Mouse (Mus musculus): ENCODE data around the gene Smarca5. TPM values are rescaled to one million over a fixed set of nuclear protein-coding genes. Genes with fewer than 3 reads are reported as not detected.

Gene Smarca5
- polyA plus RNA-seq, 1 experiment from 2014 or later = 28.3 TPM

GRCm38 (mm10) chr8:80738388-80739154, 726 bp downstream of the Smarca5 start:
- Histone ChIP-seq H3K4me2 (replicated peaks; ENCODE audit: low read depth) (peak overlapping the region; percentile 93), H3K9me3 (ENCODE audit: control insufficient read depth, low read length) (no peaks in the 10 kb centered on the region), H3K36me3 (ENCODE audit: control insufficient read depth, insufficient read depth, low read length) (no peaks in the 10 kb centered on the region), H3K27me3 (ENCODE audit: control insufficient read depth, insufficient read depth, low read length) (no peaks in the 10 kb centered on the region), H3K27ac (replicated peaks) (peak overlapping the region; percentile 97), H3K4me1 (replicated peaks; ENCODE audit: control insufficient read depth, insufficient read depth) (0 out of 2 replicates have a peak, but pooled peaks cover 2% of the 10 kb centered on the region), H3K9ac (ENCODE audit: low read length) (peak overlapping the region; percentile 87), H3K4me3 (ENCODE audit: low read depth, low read length) (peak overlapping the region; percentile 82)
- peak; percentile 63 for ATAC-seq (ENCODE audit: low FRiP score, low TSS enrichment)
- DNase-seq (ENCODE audit: low spot score) = peak; percentile 48
- WGBS = under 1% methylated on average over 52 of the region's 84 CpGs
- TF ChIP-seq CTCF (IDR thresholded peaks at IDR 0.05; ENCODE audit: low read depth) (0 out of 2 replicates have a peak, but pooled peaks have one; percentile 4), EP300 (optimal IDR thresholded peaks at IDR 0.05) (no peak)

GRCm38 (mm10) chr8:80738046-80738387, 1.3 kb downstream of the Smarca5 start:
- H3K27me3 ChIP-seq (ENCODE audit: control insufficient read depth, insufficient read depth, low read length) = no peaks in the 10 kb centered on the region
- H3K4me1 ChIP-seq (replicated peaks; ENCODE audit: control insufficient read depth, insufficient read depth) = 0 out of 2 replicates have a peak, but pooled peaks cover 2% of the 10 kb centered on the region
- H3K9me3 ChIP-seq (ENCODE audit: control insufficient read depth, low read length) = no peaks in the 10 kb centered on the region
- H3K9ac ChIP-seq (ENCODE audit: low read length) = peak overlapping the region; percentile 87
- 2% methylated on average over 5 of the region's 5 CpGs for WGBS
- H3K36me3 ChIP-seq (ENCODE audit: control insufficient read depth, insufficient read depth, low read length) = no peaks in the 10 kb centered on the region
- peak overlapping the region; percentile 97 for H3K27ac ChIP-seq (replicated peaks)
- H3K4me2 ChIP-seq (replicated peaks; ENCODE audit: low read depth) = peak overlapping the region; percentile 93
- no peak for ATAC-seq (ENCODE audit: low FRiP score, low TSS enrichment)
- H3K4me3 ChIP-seq (ENCODE audit: low read depth, low read length) = peak overlapping the region; percentile 82
- TF ChIP-seq EP300 (optimal IDR thresholded peaks at IDR 0.05) (no peak), CTCF (IDR thresholded peaks at IDR 0.05; ENCODE audit: low read depth) (no peak)
- no peak for DNase-seq (ENCODE audit: low spot score)

DNA sequence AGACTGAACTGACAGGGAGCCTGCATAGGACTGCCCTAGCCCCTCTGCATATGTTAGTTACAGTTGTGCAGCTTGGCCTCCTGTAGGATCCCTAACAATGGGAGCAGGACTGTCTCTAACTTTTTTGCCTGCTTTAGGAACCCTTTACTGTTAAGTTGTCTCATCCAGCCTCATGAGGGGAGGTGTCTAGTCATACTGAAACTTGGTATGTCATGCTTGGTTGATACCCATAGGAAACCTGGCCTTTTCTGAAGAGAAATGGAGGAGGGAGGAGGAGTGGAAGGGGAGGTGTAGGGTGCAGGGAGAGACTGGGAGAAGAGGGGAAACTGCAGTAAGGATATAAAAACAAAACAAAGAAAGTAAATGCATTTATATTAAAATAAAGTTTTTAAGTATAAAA, 7.0 kb downstream of the Smarca5 start:
- Histone ChIP-seq H3K36me3 (ENCODE audit: control insufficient read depth, insufficient read depth, low read length) (peaks cover 7% of the 10 kb centered on the region), H3K4me2 (replicated peaks; ENCODE audit: low read depth) (no peak overlapping the region), H3K27ac (replicated peaks) (no peak overlapping the region), H3K4me3 (ENCODE audit: low read depth, low read length) (no peak overlapping the region), H3K9ac (ENCODE audit: low read length) (no peak overlapping the region), H3K9me3 (ENCODE audit: control insufficient read depth, low read length) (no peaks in the 10 kb centered on the region), H3K4me1 (replicated peaks; ENCODE audit: control insufficient read depth, insufficient read depth) (no peaks in the 10 kb centered on the region), H3K27me3 (ENCODE audit: control insufficient read depth, insufficient read depth, low read length) (no peaks in the 10 kb centered on the region)
- TF ChIP-seq CTCF (IDR thresholded peaks at IDR 0.05; ENCODE audit: low read depth) = no peak
- TF ChIP-seq EP300 (optimal IDR thresholded peaks at IDR 0.05) = no peak
- ATAC-seq (ENCODE audit: low FRiP score, low TSS enrichment) = no peak
- DNase-seq (ENCODE audit: low spot score) = no peak

- TF ChIP-seq CTCF (IDR thresholded peaks at IDR 0.05; ENCODE audit: low read depth) (no peak), EP300 (optimal IDR thresholded peaks at IDR 0.05) (no peak)
- DNase-seq (ENCODE audit: low spot score) (no peak), ATAC-seq (ENCODE audit: low FRiP score, low TSS enrichment) (no peak)
- no peak overlapping the region for H3K4me3 ChIP-seq (ENCODE audit: low read depth, low read length)
- WGBS = 84% methylated on average over 1 of the region's 1 CpGs
- H3K9me3 ChIP-seq (ENCODE audit: control insufficient read depth, low read length) = no peaks in the 10 kb centered on the region
- peaks cover 7% of the 10 kb centered on the region; the same call in 1 of the 2 replicates for H3K36me3 ChIP-seq (ENCODE audit: control insufficient read depth, insufficient read depth, low read length)
- no peaks in the 10 kb centered on the region for H3K4me1 ChIP-seq (replicated peaks; ENCODE audit: control insufficient read depth, insufficient read depth)
- H3K27ac ChIP-seq (replicated peaks) = no peak overlapping the region
- no peak overlapping the region for H3K4me2 ChIP-seq (replicated peaks; ENCODE audit: low read depth)
- H3K27me3 ChIP-seq (ENCODE audit: control insufficient read depth, insufficient read depth, low read length) = no peaks in the 10 kb centered on the region
- no peak overlapping the region for H3K9ac ChIP-seq (ENCODE audit: low read length)
Observed at GRCm38 (mm10) chr8:80714461-80714860, 24.8 kb downstream of the Smarca5 start.

DNA sequence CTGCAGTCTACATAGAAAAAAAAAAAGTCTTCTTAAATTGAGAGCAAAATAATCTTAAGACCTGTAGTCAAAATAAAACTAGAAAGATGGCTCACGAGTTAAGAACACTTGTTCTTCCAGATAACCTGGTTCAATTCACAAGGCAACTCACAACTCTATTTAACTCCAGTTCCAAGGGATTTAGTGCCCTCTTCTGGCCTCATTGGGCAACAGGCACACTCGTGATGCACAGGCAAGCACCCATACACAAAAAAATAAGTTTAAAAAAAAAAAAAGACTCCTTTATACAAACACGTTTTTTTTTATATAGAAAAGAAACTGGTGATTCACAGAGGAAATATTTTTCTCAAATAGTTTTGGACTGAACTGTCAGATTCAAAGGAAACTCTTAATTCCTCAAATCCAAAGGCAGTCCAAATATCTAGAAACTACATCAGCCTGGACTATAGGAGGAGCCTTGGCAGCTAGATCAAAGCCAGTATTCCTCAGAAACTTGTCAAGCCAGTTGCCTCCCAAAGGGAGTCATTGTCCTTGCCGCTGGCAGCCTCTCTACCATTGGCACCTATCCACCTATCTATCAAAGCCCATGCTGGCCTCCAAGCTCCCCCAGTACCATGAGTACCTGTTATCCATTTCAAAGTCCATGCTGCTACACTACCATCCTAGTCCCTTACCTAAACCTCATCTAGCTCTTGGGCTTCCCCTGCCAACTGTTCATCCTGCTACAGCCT, 28.5 kb downstream of the Smarca5 start:
- TF ChIP-seq CTCF (IDR thresholded peaks at IDR 0.05; ENCODE audit: low read depth) = peak; percentile 62
- no peak for TF ChIP-seq EP300 (optimal IDR thresholded peaks at IDR 0.05)
- Histone ChIP-seq H3K27ac (replicated peaks) (no peak overlapping the region), H3K36me3 (ENCODE audit: control insufficient read depth, insufficient read depth, low read length) (peaks cover 11% of the 10 kb centered on the region), H3K9me3 (ENCODE audit: control insufficient read depth, low read length) (no peaks in the 10 kb centered on the region), H3K4me2 (replicated peaks; ENCODE audit: low read depth) (no peak overlapping the region), H3K27me3 (ENCODE audit: control insufficient read depth, insufficient read depth, low read length) (no peaks in the 10 kb centered on the region), H3K4me1 (replicated peaks; ENCODE audit: control insufficient read depth, insufficient read depth) (no peaks in the 10 kb centered on the region), H3K4me3 (ENCODE audit: low read depth, low read length) (no peak overlapping the region), H3K9ac (ENCODE audit: low read length) (no peak overlapping the region)
- ATAC-seq (ENCODE audit: low FRiP score, low TSS enrichment) (no peak), DNase-seq (ENCODE audit: low spot score) (no peak)
- WGBS = 61% methylated on average over 4 of the region's 4 CpGs

DNA sequence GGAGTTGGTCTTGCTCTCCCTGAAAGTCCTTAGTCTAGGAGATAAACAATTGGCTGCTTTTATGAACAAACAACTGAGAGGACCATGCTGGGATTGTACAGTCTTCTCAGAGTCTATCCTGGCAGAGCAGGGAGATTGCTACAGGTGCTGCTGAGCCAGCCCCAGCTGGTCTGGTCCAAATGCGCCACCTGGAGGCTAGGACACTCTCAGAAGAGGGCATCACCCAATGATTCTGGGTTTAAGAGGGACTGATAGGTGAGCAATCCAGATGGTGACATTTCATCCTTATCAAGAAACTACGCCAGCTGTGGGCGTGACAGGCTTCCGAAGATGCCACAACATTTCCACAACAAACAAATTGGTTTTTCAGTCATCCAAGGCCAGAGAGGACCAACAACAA, 51.2 kb downstream of the Smarca5 start:
- TF ChIP-seq CTCF (IDR thresholded peaks at IDR 0.05; ENCODE audit: low read depth) (peak; percentile 85), EP300 (optimal IDR thresholded peaks at IDR 0.05) (no peak)
- DNase-seq (ENCODE audit: low spot score) = peak; percentile 66
- Histone ChIP-seq H3K27me3 (ENCODE audit: control insufficient read depth, insufficient read depth, low read length) (no peaks in the 10 kb centered on the region), H3K4me1 (replicated peaks; ENCODE audit: control insufficient read depth, insufficient read depth) (no peaks in the 10 kb centered on the region), H3K9me3 (ENCODE audit: control insufficient read depth, low read length) (no peaks in the 10 kb centered on the region), H3K9ac (ENCODE audit: low read length) (no peak overlapping the region), H3K27ac (replicated peaks) (no peak overlapping the region), H3K36me3 (ENCODE audit: control insufficient read depth, insufficient read depth, low read length) (no peaks in the 10 kb centered on the region), H3K4me3 (ENCODE audit: low read depth, low read length) (no peak overlapping the region), H3K4me2 (replicated peaks; ENCODE audit: low read depth) (no peak overlapping the region)
- ATAC-seq (ENCODE audit: low FRiP score, low TSS enrichment) = peak; percentile 63; the same call in 1 of the 2 replicates
- WGBS = 36% methylated on average over 4 of the region's 4 CpGs

Measured in stomach, postnatal 0 days (tissue).